Comparison of ENCODE assay signal across 10 mouse cellular contexts in the genomic region with DNA sequence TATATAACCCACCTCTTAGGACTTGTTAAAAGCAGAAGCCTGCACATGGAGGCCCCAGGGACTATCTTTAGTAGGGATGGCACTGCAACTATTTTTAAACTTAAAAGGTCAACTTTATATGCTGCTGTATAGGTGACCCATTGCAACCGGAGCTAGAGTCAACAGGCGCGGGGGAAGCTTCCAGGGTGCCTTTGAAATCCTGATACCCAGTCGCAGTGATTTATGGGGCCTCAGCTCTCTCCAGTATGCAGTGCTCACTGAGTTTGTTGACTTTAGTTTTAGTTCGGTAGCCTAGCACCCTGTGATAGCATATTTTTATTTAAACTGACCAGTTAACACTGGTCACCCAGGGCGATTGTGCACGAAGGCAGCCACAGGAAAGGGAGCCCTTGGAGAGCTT.
A peak's percentile ranks its signal among the peaks of the same experiment; 100 is the strongest.
DNase-seq lines count a peak whose midpoint lies in the region; ATAC-seq and TF ChIP-seq lines count a peak whose summit lies in the region.
"Had no signal": no experiment of that assay in that cellular context is flagged by ENCODE, and none has a peak within 500 bp of the region (broad histone marks: within the 10 kb centered on the region; RNA-seq: fewer than 3 reads in every experiment).

No protein-coding gene starts in this region.

- H3K9me3 ChIP-seq in kidney, postnatal 0 days (replicated peaks; ENCODE audit: low read length): no peaks in the 10 kb centered on the region
- H3K9me3 ChIP-seq in limb, embryonic 14.5 days (ENCODE audit: control insufficient read depth, low read length): no peaks in the 10 kb centered on the region

- ATAC-seq in kidney, postnatal 0 days (replicated peaks; ENCODE audit: low FRiP score, low read depth): peak; percentile 83
- ATAC-seq in limb, embryonic 14.5 days (ENCODE audit: low FRiP score, low read depth): peak; percentile 39; the same call in 1 of the 2 replicates
- no peak for ATAC-seq in inflammation-experienced regulatory T-cells, adult 6 months

- intact Hi-C loops in gastrocnemius, adult 2 months (cut with DNase I): no loop called here

- H3K4me1 ChIP-seq in kidney, postnatal 0 days (replicated peaks; ENCODE audit: insufficient read depth, low read length): peaks cover 15% of the 10 kb centered on the region; the same call in 1 of the 2 replicates
- H3K4me1 ChIP-seq in limb, embryonic 14.5 days (ENCODE audit: control insufficient read depth, insufficient read depth, low read length): peaks cover 8% of the 10 kb centered on the region; the same call in 1 of the 2 replicates

- no peaks in the 10 kb centered on the region for H3K36me3 ChIP-seq in kidney, postnatal 0 days (ENCODE audit: insufficient read depth, low read length)
- no peaks in the 10 kb centered on the region for H3K36me3 ChIP-seq in limb, embryonic 14.5 days (ENCODE audit: control insufficient read depth, insufficient read depth, low read length)

- no peak for TF ChIP-seq CTCF in gastrocnemius, adult 2 months (IDR thresholded peaks at IDR 0.05)
- TF ChIP-seq CTCF in kidney, postnatal 0 days (IDR thresholded peaks at IDR 0.05; ENCODE audit: low read depth): no peak

- H3K27me3 ChIP-seq in kidney, postnatal 0 days (ENCODE audit: insufficient read depth, low read length): no peaks in the 10 kb centered on the region
- no peaks in the 10 kb centered on the region for H3K27me3 ChIP-seq in limb, embryonic 14.5 days (ENCODE audit: control insufficient read depth, insufficient read depth, low read length)

- TF ChIP-seq POLR2A in limb, embryonic 14.5 days (IDR thresholded peaks at IDR 0.05; ENCODE audit: borderline replicate concordance, extremely low read depth, insufficient read depth, insufficient read length): no peak

- peak overlapping the region; percentile 97 for H3K27ac ChIP-seq in gastrocnemius, adult 2 months
- H3K27ac ChIP-seq in kidney, postnatal 0 days: no peak overlapping the region
- no peak overlapping the region for H3K27ac ChIP-seq in limb, embryonic 14.5 days (replicated peaks; ENCODE audit: low read depth, low read length)

- WGBS in kidney, postnatal 0 days: 15% methylated on average over 7 of the region's 7 CpGs
- 27% methylated on average over 7 of the region's 7 CpGs for WGBS in limb, embryonic 14.5 days

- no peak overlapping the region for H3K4me2 ChIP-seq in kidney, postnatal 0 days (ENCODE audit: low read length)
- no peak overlapping the region for H3K4me2 ChIP-seq in limb, embryonic 14.5 days (replicated peaks; ENCODE audit: low read depth, low read length, severe bottlenecking)

- peak; percentile 83 for DNase-seq in gastrocnemius, adult 2 months
- no peak for DNase-seq in gastrocnemius, postnatal 4 days (ENCODE audit: low spot score in 2 of 2)
- peak; percentile 89 for DNase-seq in kidney, postnatal 0 days (ENCODE audit: low spot score)
- DNase-seq in kidney, postnatal 36 days: no peak
- no peak for DNase-seq in limb, embryonic 14.5 days (ENCODE audit: low spot score)
- DNase-seq in skeletal muscle tissue, adult 2 months (ENCODE audit: low read depth, low spot score): peak; percentile 94
- no peak for DNase-seq in layer of hippocampus, adult 9-11 months
- DNase-seq: cerebellum, adult 11-12 months; thymus, postnatal 36 days had no signal

- H3K9ac ChIP-seq in kidney, postnatal 0 days (ENCODE audit: low read depth, low read length): no peak overlapping the region
- H3K9ac ChIP-seq in limb, embryonic 14.5 days (ENCODE audit: low read depth, low read length, severe bottlenecking): no peak overlapping the region

- peak overlapping the region; percentile 49 for H3K4me3 ChIP-seq in gastrocnemius, adult 2 months
- no peak overlapping the region for H3K4me3 ChIP-seq in kidney, postnatal 0 days (replicated peaks; ENCODE audit: low read depth, low read length)
- H3K4me3 ChIP-seq in limb, embryonic 14.5 days (replicated peaks; ENCODE audit: low read length): no peak overlapping the region

Comparison
In these comparisons a context has a peak if more than half of its experiments do, and no peak if none do; other contexts are left out.
1. DNase-seq: peak in gastrocnemius, adult 2 months (single experiment), kidney, postnatal 0 days (single experiment) and skeletal muscle tissue, adult 2 months (single experiment); none in gastrocnemius, postnatal 4 days (0 of 2), kidney, postnatal 36 days (0 of 2), limb, embryonic 14.5 days (single experiment) and layer of hippocampus, adult 9-11 months (single experiment).